Mouse (Mus musculus) small intestine, adult 2 months (tissue): ENCODE data around the gene Prkag2.

ENCODE experiments used
- CTCF ChIP-seq: fragments of 200-500 bp; IDR thresholded peaks from 2 replicates; pipeline ENCODE4 v1.5.1; 2012; ENCODE audit warnings: low read depth, mild to moderate bottlenecking, control low read depth, inconsistent platforms, low read length, moderate library complexity, mixed read lengths; ENCODE audit not compliant: insufficient replicate concordance, insufficient read length; ENCODE audit errors: extremely low read depth
- POLR2A ChIP-seq: fragments of 200-500 bp; IDR thresholded peaks from 2 replicates; pipeline ENCODE4 v1.6.1; 2012; ENCODE audit warnings: low read depth, mild to moderate bottlenecking, control low read depth, inconsistent platforms, low read length, moderate library complexity

- TF ChIP-seq POLR2A: no peak
- no peak for TF ChIP-seq CTCF
Observed at GRCm38 (mm10) chr5:25079766-25080265, 20.6 kb downstream of the Prkag2 start.
